Mouse (Mus musculus): ENCODE data around the gene Apba2. TPM values are rescaled to one million over a fixed set of nuclear protein-coding genes. Genes with fewer than 3 reads are reported as not detected.

Gene Apba2
- polyA plus RNA-seq, 1 experiment from 2014 or later = 1.9 TPM

GRCm38 (mm10) chr7:64728816-64729215 lies 227.3 kb downstream of the Apba2 start:
- Histone ChIP-seq H3K9me3 (replicated peaks; ENCODE audit: control insufficient read depth, low read length) (no peaks in the 10 kb centered on the region), H3K4me3 (ENCODE audit: low read length) (no peak overlapping the region), H3K27me3 (ENCODE audit: control insufficient read depth, insufficient read depth, low read length) (no peaks in the 10 kb centered on the region), H3K4me1 (ENCODE audit: control insufficient read depth, insufficient read depth, low read length) (no peaks in the 10 kb centered on the region), H3K4me2 (ENCODE audit: low read depth, low read length) (no peak overlapping the region), H3K36me3 (ENCODE audit: control insufficient read depth, insufficient read depth) (no peaks in the 10 kb centered on the region), H3K9ac (ENCODE audit: low read length) (no peak overlapping the region), H3K27ac (ENCODE audit: low read length) (no peak overlapping the region)
- ATAC-seq (replicated peaks; ENCODE audit: extremely low read depth, insufficient read depth, low FRiP score) = no peak
- WGBS = 58% methylated on average over 3 of the region's 3 CpGs

- H3K36me3 ChIP-seq (ENCODE audit: control insufficient read depth, insufficient read depth) = no peaks in the 10 kb centered on the region
- ATAC-seq (replicated peaks; ENCODE audit: extremely low read depth, insufficient read depth, low FRiP score) = no peak
- 29% methylated on average over 7 of the region's 7 CpGs for WGBS
Observed at GRCm38 (mm10) chr7:64729785-64730184, 228.3 kb downstream of the Apba2 start.

DNA sequence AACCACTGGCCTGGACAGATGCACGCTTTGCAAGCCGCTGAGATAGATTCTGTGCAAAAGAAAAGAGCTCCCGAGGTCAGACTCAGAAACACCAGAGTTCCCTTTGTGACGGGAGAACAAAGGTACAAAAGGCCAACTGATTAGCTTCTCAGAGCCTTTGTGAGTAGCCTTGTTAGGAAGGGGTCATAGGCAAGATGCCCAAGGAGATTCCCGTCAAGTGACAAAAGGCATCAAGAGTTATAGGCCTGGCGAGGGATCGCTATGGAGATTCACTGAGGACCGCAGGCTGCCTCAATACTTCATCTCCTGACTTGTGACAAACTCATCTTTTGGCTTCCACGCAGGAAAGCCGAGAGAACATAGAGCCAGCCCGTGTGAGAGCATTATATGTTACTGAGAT lies 237.6 kb downstream of the Apba2 start:
- no peaks in the 10 kb centered on the region for H3K36me3 ChIP-seq (ENCODE audit: control insufficient read depth, insufficient read depth)
- H3K4me1 ChIP-seq (ENCODE audit: control insufficient read depth, insufficient read depth, low read length) = no peaks in the 10 kb centered on the region
- no peak overlapping the region for H3K4me3 ChIP-seq (ENCODE audit: low read length)
- H3K27me3 ChIP-seq (ENCODE audit: control insufficient read depth, insufficient read depth, low read length) = no peaks in the 10 kb centered on the region
- H3K9me3 ChIP-seq (replicated peaks; ENCODE audit: control insufficient read depth, low read length) = no peaks in the 10 kb centered on the region
- no peak overlapping the region for H3K27ac ChIP-seq (ENCODE audit: low read length)
- ATAC-seq (replicated peaks; ENCODE audit: extremely low read depth, insufficient read depth, low FRiP score) = no peak
- no peak overlapping the region for H3K9ac ChIP-seq (ENCODE audit: low read length)
- H3K4me2 ChIP-seq (ENCODE audit: low read depth, low read length) = no peak overlapping the region
- WGBS = 71% methylated on average over 11 of the region's 11 CpGs

More at GRCm38 (mm10) chr7:64729785-64730184, 228.3 kb downstream of the Apba2 start:
- no peaks in the 10 kb centered on the region for H3K9me3 ChIP-seq (replicated peaks; ENCODE audit: control insufficient read depth, low read length)
- no peaks in the 10 kb centered on the region for H3K27me3 ChIP-seq (ENCODE audit: control insufficient read depth, insufficient read depth, low read length)
- H3K4me2 ChIP-seq (ENCODE audit: low read depth, low read length) = no peak overlapping the region
- H3K4me1 ChIP-seq (ENCODE audit: control insufficient read depth, insufficient read depth, low read length) = no peaks in the 10 kb centered on the region
- no peak overlapping the region for H3K27ac ChIP-seq (ENCODE audit: low read length)
- H3K9ac ChIP-seq (ENCODE audit: low read length) = no peak overlapping the region
- H3K4me3 ChIP-seq (ENCODE audit: low read length) = no peak overlapping the region

DNA sequence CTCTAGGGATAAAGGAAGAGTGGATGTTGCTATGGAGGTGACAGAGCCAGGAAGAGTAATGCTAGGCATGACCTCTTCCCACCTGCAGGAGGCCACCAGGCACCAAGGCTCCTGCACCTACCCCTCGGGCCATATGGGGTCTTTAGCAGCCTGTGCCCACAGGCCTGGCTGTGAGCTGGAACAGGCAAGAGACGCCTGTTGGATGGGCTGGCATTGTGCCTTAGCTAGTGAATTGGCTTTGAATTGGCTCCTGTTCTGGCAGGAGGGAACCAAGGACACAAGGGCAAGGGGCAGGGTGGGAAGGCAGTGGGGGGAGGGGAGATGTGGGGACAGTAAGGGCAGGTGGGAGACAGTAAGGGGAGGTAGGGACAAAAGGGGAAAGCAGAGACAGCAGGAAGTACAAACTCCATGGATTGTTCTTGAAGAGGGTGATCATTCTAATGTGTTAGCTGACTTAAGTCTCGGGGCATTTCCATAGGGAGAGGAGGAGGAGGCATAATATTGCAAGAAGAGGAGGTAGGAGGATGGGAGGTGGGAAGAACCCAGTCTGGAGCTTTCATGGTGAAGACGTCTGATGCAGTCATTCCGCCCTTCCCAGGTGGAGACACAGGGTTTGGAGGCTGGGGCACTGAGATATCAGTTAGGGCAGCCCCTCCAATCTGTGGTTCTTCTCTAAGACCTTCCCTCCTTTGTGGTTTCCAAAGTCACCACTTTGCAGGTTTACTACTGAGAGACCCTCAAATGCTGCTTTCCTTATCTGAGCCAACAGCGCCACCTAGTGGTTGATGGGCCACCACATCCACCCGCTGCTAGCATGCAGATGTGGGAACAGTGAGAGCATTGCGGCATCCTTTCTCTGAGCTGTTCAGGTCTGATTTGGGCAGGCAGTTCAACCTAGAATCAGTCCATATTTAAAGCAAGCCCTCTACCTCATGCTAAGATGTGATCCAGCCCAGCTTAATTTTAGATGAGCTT lies 240.1 kb downstream of the Apba2 start:
- no peak; the same call in 1 of the 2 replicates for ATAC-seq (replicated peaks; ENCODE audit: extremely low read depth, insufficient read depth, low FRiP score)
- H3K9ac ChIP-seq (ENCODE audit: low read length) = no peak overlapping the region
- no peaks in the 10 kb centered on the region for H3K4me1 ChIP-seq (ENCODE audit: control insufficient read depth, insufficient read depth, low read length)
- H3K4me2 ChIP-seq (ENCODE audit: low read depth, low read length) = no peak overlapping the region
- H3K36me3 ChIP-seq (ENCODE audit: control insufficient read depth, insufficient read depth) = no peaks in the 10 kb centered on the region
- no peak overlapping the region for H3K27ac ChIP-seq (ENCODE audit: low read length)
- H3K4me3 ChIP-seq (ENCODE audit: low read length) = no peak overlapping the region
- no peaks in the 10 kb centered on the region for H3K27me3 ChIP-seq (ENCODE audit: control insufficient read depth, insufficient read depth, low read length)
- H3K9me3 ChIP-seq (replicated peaks; ENCODE audit: control insufficient read depth, low read length) = no peaks in the 10 kb centered on the region
- WGBS = 26% methylated on average over 8 of the region's 8 CpGs

DNA sequence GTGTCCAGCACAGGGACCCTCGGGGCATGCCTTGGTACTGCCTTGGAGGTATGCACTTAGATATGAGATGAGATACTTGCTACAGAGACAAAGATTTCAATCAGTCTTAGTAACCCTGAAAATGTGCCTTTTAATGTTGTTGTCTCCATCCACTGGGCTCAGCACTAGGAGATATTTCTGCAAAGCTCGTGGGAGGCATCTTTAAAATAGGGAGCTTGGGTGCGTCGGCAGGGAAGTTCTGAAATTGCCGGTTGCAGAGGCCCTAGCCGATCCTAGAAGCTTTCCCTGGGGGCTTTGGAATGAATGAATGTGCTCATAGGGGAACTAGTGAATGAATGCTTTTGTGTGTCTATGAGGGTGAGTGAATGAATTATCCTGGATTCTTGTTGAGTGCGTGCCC lies 242.1 kb downstream of the Apba2 start:
- ATAC-seq (replicated peaks; ENCODE audit: extremely low read depth, insufficient read depth, low FRiP score) = no peak
- WGBS = 79% methylated on average over 7 of the region's 7 CpGs

GRCm38 (mm10) chr7:64751465-64751864 lies 250.0 kb downstream of the Apba2 start:
- WGBS = 30% methylated on average over 5 of the region's 5 CpGs
- ATAC-seq (replicated peaks; ENCODE audit: extremely low read depth, insufficient read depth, low FRiP score) = no peak; the same call in 1 of the 2 replicates
- H3K9ac ChIP-seq (ENCODE audit: low read length) = no peak overlapping the region

More for the DNA sequence above, 242.1 kb downstream of the Apba2 start:
- Histone ChIP-seq H3K4me2 (ENCODE audit: low read depth, low read length) (no peak overlapping the region), H3K4me3 (ENCODE audit: low read length) (no peak overlapping the region), H3K4me1 (ENCODE audit: control insufficient read depth, insufficient read depth, low read length) (no peaks in the 10 kb centered on the region), H3K27me3 (ENCODE audit: control insufficient read depth, insufficient read depth, low read length) (no peaks in the 10 kb centered on the region), H3K9me3 (replicated peaks; ENCODE audit: control insufficient read depth, low read length) (no peaks in the 10 kb centered on the region), H3K27ac (ENCODE audit: low read length) (no peak overlapping the region), H3K9ac (ENCODE audit: low read length) (no peak overlapping the region), H3K36me3 (ENCODE audit: control insufficient read depth, insufficient read depth) (no peaks in the 10 kb centered on the region)

GRCm38 (mm10) chr7:64752133-64752532 lies 250.6 kb downstream of the Apba2 start:
- H3K9me3 ChIP-seq (replicated peaks; ENCODE audit: control insufficient read depth, low read length) = no peaks in the 10 kb centered on the region
- H3K4me2 ChIP-seq (ENCODE audit: low read depth, low read length) = no peak overlapping the region
- no peaks in the 10 kb centered on the region for H3K27me3 ChIP-seq (ENCODE audit: control insufficient read depth, insufficient read depth, low read length)
- H3K27ac ChIP-seq (ENCODE audit: low read length) = no peak overlapping the region
- ATAC-seq (replicated peaks; ENCODE audit: extremely low read depth, insufficient read depth, low FRiP score) = no peak
- H3K4me3 ChIP-seq (ENCODE audit: low read length) = no peak overlapping the region
- H3K4me1 ChIP-seq (ENCODE audit: control insufficient read depth, insufficient read depth, low read length) = no peaks in the 10 kb centered on the region
- H3K9ac ChIP-seq (ENCODE audit: low read length) = no peak overlapping the region
- H3K36me3 ChIP-seq (ENCODE audit: control insufficient read depth, insufficient read depth) = no peaks in the 10 kb centered on the region
- 89% methylated on average over 7 of the region's 7 CpGs for whole genome bisulfite sequencing

More at GRCm38 (mm10) chr7:64751465-64751864, 250.0 kb downstream of the Apba2 start:
- no peaks in the 10 kb centered on the region for H3K9me3 ChIP-seq (replicated peaks; ENCODE audit: control insufficient read depth, low read length)
- H3K27ac ChIP-seq (ENCODE audit: low read length) = no peak overlapping the region
- no peaks in the 10 kb centered on the region for H3K4me1 ChIP-seq (ENCODE audit: control insufficient read depth, insufficient read depth, low read length)
- no peaks in the 10 kb centered on the region for H3K36me3 ChIP-seq (ENCODE audit: control insufficient read depth, insufficient read depth)
- no peak overlapping the region for H3K4me2 ChIP-seq (ENCODE audit: low read depth, low read length)
- H3K4me3 ChIP-seq (ENCODE audit: low read length) = no peak overlapping the region
- no peaks in the 10 kb centered on the region for H3K27me3 ChIP-seq (ENCODE audit: control insufficient read depth, insufficient read depth, low read length)

GRCm38 (mm10) chr7:64753678-64754077 lies 252.2 kb downstream of the Apba2 start:
- no peaks in the 10 kb centered on the region for H3K9me3 ChIP-seq (replicated peaks; ENCODE audit: control insufficient read depth, low read length)
- H3K27ac ChIP-seq (ENCODE audit: low read length) = no peak overlapping the region
- no peak overlapping the region for H3K4me2 ChIP-seq (ENCODE audit: low read depth, low read length)
- no peaks in the 10 kb centered on the region for H3K27me3 ChIP-seq (ENCODE audit: control insufficient read depth, insufficient read depth, low read length)
- H3K4me1 ChIP-seq (ENCODE audit: control insufficient read depth, insufficient read depth, low read length) = no peaks in the 10 kb centered on the region
- 73% methylated on average over 6 of the region's 6 CpGs for WGBS
- no peak overlapping the region for H3K9ac ChIP-seq (ENCODE audit: low read length)
- no peak for ATAC-seq (replicated peaks; ENCODE audit: extremely low read depth, insufficient read depth, low FRiP score)
- no peak overlapping the region for H3K4me3 ChIP-seq (ENCODE audit: low read length)
- H3K36me3 ChIP-seq (ENCODE audit: control insufficient read depth, insufficient read depth) = no peaks in the 10 kb centered on the region

GRCm38 (mm10) chr7:64754161-64754560 lies 252.7 kb downstream of the Apba2 start:
- no peak overlapping the region for H3K9ac ChIP-seq (ENCODE audit: low read length)
- no peak overlapping the region for H3K4me3 ChIP-seq (ENCODE audit: low read length)
- no peak for ATAC-seq (replicated peaks; ENCODE audit: extremely low read depth, insufficient read depth, low FRiP score)
- H3K9me3 ChIP-seq (replicated peaks; ENCODE audit: control insufficient read depth, low read length) = no peaks in the 10 kb centered on the region
- 64% methylated on average over 7 of the region's 7 CpGs for WGBS
- no peaks in the 10 kb centered on the region for H3K27me3 ChIP-seq (ENCODE audit: control insufficient read depth, insufficient read depth, low read length)
- no peaks in the 10 kb centered on the region for H3K36me3 ChIP-seq (ENCODE audit: control insufficient read depth, insufficient read depth)
- H3K27ac ChIP-seq (ENCODE audit: low read length) = no peak overlapping the region
- H3K4me2 ChIP-seq (ENCODE audit: low read depth, low read length) = no peak overlapping the region
- no peaks in the 10 kb centered on the region for H3K4me1 ChIP-seq (ENCODE audit: control insufficient read depth, insufficient read depth, low read length)
